Mouse (Mus musculus) limb, embryonic 14.5 days (tissue): ENCODE data around the gene Kcnip2. TPM values are rescaled to one million over a fixed set of nuclear protein-coding genes. Genes with fewer than 3 reads are reported as not detected.

Experiments used
- ATAC-seq: fragments of 200-750 bp; cut with Nextera tagmentation; 2 replicates; pipeline ENCODE4 v1.8.0; 2017; ENCODE audit warnings: low read depth, moderate number of reproducible peaks, moderate TSS enrichment; ENCODE audit not compliant: low FRiP score
- DNase-seq: peaks from one replicate; pipeline ENCODE4 v3.0.0-alpha.2; 2015; ENCODE audit warnings: low spot score
- H3K27ac ChIP-seq: fragments of 300-500 bp; sonication (generic); replicated peaks from 2 replicates; pipeline ENCODE4 v1.5.1; 2014; ENCODE audit warnings: low read depth, mild to moderate bottlenecking, low read length, moderate library complexity, mixed read lengths
- H3K27me3 ChIP-seq: fragments of 300-500 bp; sonication (generic); 2 replicates; pipeline ENCODE4 v1.6.1; 2014; ENCODE audit warnings: low read length, mixed read lengths; ENCODE audit not compliant: control insufficient read depth, insufficient read depth
- H3K36me3 ChIP-seq: fragments of 300-500 bp; sonication (generic); 2 replicates; pipeline ENCODE4 v1.6.1; 2014; ENCODE audit warnings: mild to moderate bottlenecking, low read length, moderate library complexity, mixed read lengths; ENCODE audit not compliant: control insufficient read depth, insufficient read depth
- H3K4me1 ChIP-seq: fragments of 300-500 bp; sonication (generic); 2 replicates; pipeline ENCODE4 v1.6.1; 2014; ENCODE audit warnings: antibody characterized with exemption, low read length, mixed read lengths; ENCODE audit not compliant: control insufficient read depth, insufficient read depth
- H3K4me2 ChIP-seq: fragments of 300-500 bp; sonication (generic); replicated peaks from 2 replicates; pipeline ENCODE4 v1.6.1; 2014; ENCODE audit warnings: low read depth, mild to moderate bottlenecking, low read length, moderate library complexity; ENCODE audit not compliant: severe bottlenecking
- H3K4me3 ChIP-seq: fragments of 300-500 bp; sonication (generic); replicated peaks from 2 replicates; pipeline ENCODE4 v1.5.1; 2014; ENCODE audit warnings: low read length
- H3K9ac ChIP-seq: fragments of 300-500 bp; sonication (generic); 2 replicates; pipeline ENCODE4 v1.6.1; 2014; ENCODE audit warnings: mild to moderate bottlenecking, low read depth, low read length, moderate library complexity; ENCODE audit not compliant: severe bottlenecking
- H3K9me3 ChIP-seq: fragments of 300-500 bp; sonication (generic); 2 replicates; pipeline ENCODE4 v1.6.1; 2016; ENCODE audit warnings: low read length; ENCODE audit not compliant: control insufficient read depth
- POLR2A ChIP-seq: fragments of 200-500 bp; IDR thresholded peaks from 2 replicates; pipeline ENCODE4 v1.8.0; 2012; ENCODE audit warnings: inconsistent platforms, mild to moderate bottlenecking, moderate library complexity, borderline replicate concordance; ENCODE audit not compliant: insufficient read depth, insufficient read length; ENCODE audit errors: extremely low read depth
- WGBS: fragments of 180-500 bp; shearing (Covaris S2); extraction: QIAGEN DNeasy Blood & Tissue Kit; methylation state at CpG from one replicate; pipeline ENCODE4 v1.1.7; 2014; 5-methylcytosine and 5-hydroxymethylcytosine counted together
- polyA plus RNA-seq, 2 experiments: library from polyadenylated mRNA; depleted of rRNA in 1 of 2; stranded (reverse) in 1 of 2; unstranded in 1 of 2; fragments of >200 nt; fragmentation: Nextera tagmentation in 1 of 2; extraction: Ambion mirVana in 1 of 2; gene quantifications; 2 replicates each; pipeline versions ENCODE4 v1.2.1 to v1.2.3; 2012 to 2014

The Kcnip2 gene
- polyA plus RNA-seq, 2 experiments: 0.92 to 1.5 TPM

DNA sequence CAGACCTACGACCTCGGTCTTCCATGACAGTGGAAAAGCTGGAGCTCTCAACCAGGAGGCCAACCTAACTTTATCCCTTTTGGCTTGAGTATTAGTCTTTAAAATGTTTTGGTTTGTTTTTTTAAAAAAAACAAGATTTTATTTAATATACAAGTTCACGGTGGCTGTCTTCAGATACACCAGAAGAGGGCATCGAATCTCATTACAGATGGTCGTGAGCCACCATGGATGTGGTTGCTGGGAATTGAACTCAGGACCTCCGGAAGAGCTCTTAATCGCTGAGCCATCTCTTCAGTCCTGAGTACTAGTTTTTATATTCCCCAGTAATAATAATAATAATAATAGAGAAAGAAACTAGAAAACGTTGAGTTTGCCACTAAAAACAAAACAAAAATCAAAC is 34.2 kb downstream of the Kcnip2 start:
- peaks cover 29% of the 10 kb centered on the region for H3K4me1 ChIP-seq
- H3K27ac ChIP-seq: no peak overlapping the region
- H3K4me2 ChIP-seq: peak overlapping the region; percentile 56
- no peak for DNase-seq
- H3K27me3 ChIP-seq: no peaks in the 10 kb centered on the region
- H3K9me3 ChIP-seq: no peaks in the 10 kb centered on the region
- H3K4me3 ChIP-seq: peak overlapping the region; percentile 100
- peaks cover 45% of the 10 kb centered on the region for H3K36me3 ChIP-seq
- no peak for TF ChIP-seq POLR2A
- 66% methylated on average over 8 of the region's 8 CpGs for WGBS
- no peak for ATAC-seq
- no peak overlapping the region for H3K9ac ChIP-seq

DNA sequence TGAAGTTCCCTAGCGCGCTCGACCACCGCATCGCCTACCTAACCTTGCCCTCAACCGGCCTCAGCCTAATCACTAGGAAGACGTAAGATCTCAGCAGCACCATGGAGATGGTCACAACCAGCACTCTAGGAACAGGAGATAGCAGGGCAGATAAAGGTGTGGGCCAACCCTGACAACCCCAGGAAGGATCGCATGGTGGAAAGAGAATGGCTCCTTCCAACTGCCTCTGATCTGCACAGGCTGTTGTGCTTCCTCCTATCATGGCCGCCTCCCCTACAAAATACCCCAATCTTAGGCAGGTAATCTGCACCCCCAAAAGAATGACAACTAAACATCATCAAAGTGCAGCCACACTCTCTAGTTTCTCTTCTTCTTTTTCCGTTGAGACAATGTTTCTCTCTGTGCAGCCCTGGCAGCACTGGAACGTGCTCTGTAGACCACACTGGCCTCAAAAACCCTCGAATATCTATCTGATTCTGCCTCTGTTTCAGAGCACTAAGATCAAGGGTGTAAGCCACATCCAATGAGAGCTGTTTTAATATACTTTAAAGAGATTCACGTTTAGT is 35.4 kb downstream of the Kcnip2 start:
- peak overlapping the region; percentile 56; the same call in 1 of the 2 replicates for H3K4me2 ChIP-seq
- H3K27ac ChIP-seq: no peak overlapping the region
- no peak overlapping the region for H3K4me3 ChIP-seq
- H3K4me1 ChIP-seq: peaks cover 29% of the 10 kb centered on the region
- ATAC-seq: no peak
- H3K36me3 ChIP-seq: peaks cover 57% of the 10 kb centered on the region
- no peak for DNase-seq
- H3K9ac ChIP-seq: peak overlapping the region; percentile 3; the same call in 1 of the 2 replicates
- WGBS: 86% methylated on average over 13 of the region's 13 CpGs
- TF ChIP-seq POLR2A: no peak
- H3K27me3 ChIP-seq: no peaks in the 10 kb centered on the region
- no peaks in the 10 kb centered on the region for H3K9me3 ChIP-seq

DNA sequence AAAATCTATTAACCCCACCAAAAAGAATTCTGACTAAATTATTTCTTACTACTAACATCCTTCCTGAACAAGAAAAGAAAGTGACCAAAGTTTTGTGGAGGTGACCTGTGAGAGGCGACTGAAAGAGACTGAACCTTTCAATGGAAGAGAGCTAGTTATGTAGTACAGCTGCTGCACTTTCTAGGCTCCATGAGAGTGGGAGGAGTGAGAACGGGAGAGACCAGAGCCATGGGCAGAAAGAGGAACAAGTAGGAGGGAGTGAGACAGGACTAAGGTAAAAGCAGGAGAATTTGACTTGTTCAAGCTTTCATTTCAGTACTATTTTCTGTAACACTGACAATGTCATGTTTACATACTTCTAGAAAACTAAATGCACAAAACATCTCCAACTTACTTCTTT is 40.4 kb downstream of the Kcnip2 start:
- WGBS: 88% methylated on average over 2 of the region's 2 CpGs
- no peak for TF ChIP-seq POLR2A
- DNase-seq (no peak), ATAC-seq (no peak)
- H3K27ac ChIP-seq: no peak overlapping the region
- peaks cover 98% of the 10 kb centered on the region for H3K36me3 ChIP-seq
- no peak overlapping the region for H3K4me2 ChIP-seq
- H3K9me3 ChIP-seq: no peaks in the 10 kb centered on the region
- no peaks in the 10 kb centered on the region for H3K27me3 ChIP-seq
- H3K4me3 ChIP-seq: no peak overlapping the region
- peaks cover 10% of the 10 kb centered on the region; the same call in 1 of the 2 replicates for H3K4me1 ChIP-seq
- no peak overlapping the region for H3K9ac ChIP-seq

DNA sequence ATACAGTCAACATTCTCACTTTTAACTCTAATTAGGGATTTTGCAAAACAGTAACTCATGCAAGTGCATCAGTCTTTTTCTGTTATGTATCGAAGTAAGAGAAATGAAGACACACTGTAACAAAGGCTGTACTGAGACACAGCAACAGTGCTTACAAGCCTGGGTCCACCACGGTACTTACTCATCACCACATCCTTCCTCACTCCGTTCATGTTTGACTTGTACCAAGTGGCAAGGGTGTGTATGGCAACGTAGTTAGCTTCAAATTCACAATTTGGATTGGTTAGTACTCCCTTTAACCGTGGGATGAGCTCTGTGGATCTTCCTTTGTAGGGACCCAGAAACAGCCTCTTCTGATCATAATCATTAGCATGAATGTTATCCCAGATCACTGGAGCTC is 44.4 kb downstream of the Kcnip2 start:
- DNase-seq (no peak), ATAC-seq (no peak)
- Histone ChIP-seq H3K4me3 (no peak overlapping the region), H3K9ac (no peak overlapping the region), H3K9me3 (no peaks in the 10 kb centered on the region), H3K36me3 (peaks cover 98% of the 10 kb centered on the region), H3K27me3 (no peaks in the 10 kb centered on the region), H3K4me1 (no peaks in the 10 kb centered on the region), H3K4me2 (no peak overlapping the region), H3K27ac (no peak overlapping the region)
- no peak for TF ChIP-seq POLR2A
- WGBS: 95% methylated on average over 5 of the region's 5 CpGs

DNA sequence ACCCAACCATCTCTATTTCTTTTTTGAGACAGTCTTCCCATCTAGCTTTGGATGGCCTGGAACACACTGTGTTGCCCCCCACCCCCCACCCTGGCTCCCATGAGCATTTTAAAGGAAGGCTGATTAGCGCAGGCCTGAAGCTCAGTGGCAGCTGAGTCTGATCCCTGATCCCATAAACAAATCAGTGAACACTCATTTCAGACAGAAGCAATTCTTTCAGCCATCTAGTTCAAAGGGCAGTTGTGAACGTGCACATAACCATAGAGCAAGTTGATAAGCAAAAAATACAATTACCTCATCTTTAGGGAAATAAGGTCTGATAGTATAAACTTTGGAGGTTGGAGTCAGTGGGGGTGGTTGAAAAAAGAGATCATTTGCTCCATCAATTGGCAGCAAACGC is 55.1 kb downstream of the Kcnip2 start:
- DNase-seq (no peak), ATAC-seq (no peak)
- no peak overlapping the region for H3K4me3 ChIP-seq
- peaks cover 94% of the 10 kb centered on the region for H3K36me3 ChIP-seq
- 90% methylated on average over 3 of the region's 3 CpGs for WGBS
- no peak overlapping the region for H3K9ac ChIP-seq
- no peak overlapping the region for H3K4me2 ChIP-seq
- no peaks in the 10 kb centered on the region for H3K27me3 ChIP-seq
- no peaks in the 10 kb centered on the region for H3K9me3 ChIP-seq
- H3K27ac ChIP-seq: no peak overlapping the region
- no peaks in the 10 kb centered on the region for H3K4me1 ChIP-seq
- TF ChIP-seq POLR2A: no peak
